Mouse (Mus musculus): ENCODE measurements around the gene Rin2.

The Rin2 gene

DNA sequence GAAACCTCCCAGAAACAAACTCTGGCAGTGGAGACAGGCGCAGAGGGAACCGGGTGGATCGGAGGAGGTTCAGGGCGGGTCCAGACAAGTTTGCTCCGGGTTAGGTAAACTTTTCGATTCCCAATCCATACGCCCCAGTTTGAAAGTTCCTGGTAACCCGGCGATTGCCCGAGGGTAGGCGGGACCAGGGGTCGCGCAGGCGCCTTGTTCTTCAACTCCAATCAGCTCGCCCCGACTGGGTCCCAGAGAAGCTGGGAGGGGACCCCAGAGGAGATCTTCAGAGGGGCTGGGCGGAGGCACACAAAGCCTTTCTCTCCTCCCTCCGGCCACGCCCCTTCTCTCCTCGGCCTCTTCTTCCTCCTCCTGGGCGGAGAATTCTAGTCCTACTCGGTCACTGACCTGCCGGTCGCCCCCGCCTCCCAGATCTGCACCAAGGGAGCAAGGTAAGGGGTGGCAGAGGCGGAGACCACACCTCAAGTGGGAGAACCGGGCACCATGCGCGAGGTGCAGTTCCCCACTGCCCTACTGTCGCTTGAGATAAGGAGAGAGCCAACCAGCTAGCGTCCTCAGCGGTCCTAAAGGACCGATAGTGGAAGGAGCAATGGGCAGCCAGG lies at the start of gene Rin2:
Gene Rin2, plus strand, starts transcription at position 74 of the 614 bp plus-strand sequence.
- DNase-seq (ENCODE audit: low spot score), result no peak

GRCm38 (mm10) chr2:145631123-145631798 lies 43.8 kb upstream of the Rin2 start:
- DNase-seq (ENCODE audit: low spot score), result no peak

GRCm38 (mm10) chr2:145631799-145632174 lies 43.2 kb upstream of the Rin2 start:
- no peak for DNase-seq (ENCODE audit: low spot score)

GRCm38 (mm10) chr2:145633811-145634210 lies 41.2 kb upstream of the Rin2 start:
- DNase-seq (ENCODE audit: low spot score), result no peak

GRCm38 (mm10) chr2:145640255-145640984 lies 34.6 kb upstream of the Rin2 start:
- DNase-seq (ENCODE audit: low spot score), result no peak

GRCm38 (mm10) chr2:145655373-145655960 lies 19.5 kb upstream of the Rin2 start:
- DNase-seq (ENCODE audit: low spot score), result no peak

DNA sequence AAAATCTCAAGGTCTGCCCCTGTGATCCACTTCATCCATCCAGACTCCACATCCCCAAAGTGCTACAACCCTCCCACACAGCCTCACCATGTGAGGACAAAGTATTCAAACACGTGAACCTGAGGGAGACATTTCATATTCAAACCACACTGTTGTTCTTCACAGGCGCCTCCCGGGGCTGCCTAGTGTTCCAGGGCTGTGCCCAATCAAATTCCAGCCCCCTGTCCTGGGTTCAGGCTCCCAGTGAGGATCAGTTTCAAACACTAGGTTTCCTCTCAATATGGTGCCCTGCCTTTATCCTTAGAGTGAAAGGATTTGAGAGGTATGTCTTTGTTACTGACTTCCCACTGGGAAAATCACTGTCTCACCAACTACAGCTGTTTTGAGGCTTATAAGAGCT lies 18.9 kb upstream of the Rin2 start:
- no peak for DNase-seq (ENCODE audit: low spot score)

- no peak for DNase-seq (ENCODE audit: low spot score)
These were observed 18.3 kb upstream of the Rin2 start for GRCm38 (mm10) chr2:145656716-145657115.

- DNase-seq (ENCODE audit: low spot score), result no peak
These were observed 13.8 kb upstream of the Rin2 start for GRCm38 (mm10) chr2:145661242-145661641.

DNA sequence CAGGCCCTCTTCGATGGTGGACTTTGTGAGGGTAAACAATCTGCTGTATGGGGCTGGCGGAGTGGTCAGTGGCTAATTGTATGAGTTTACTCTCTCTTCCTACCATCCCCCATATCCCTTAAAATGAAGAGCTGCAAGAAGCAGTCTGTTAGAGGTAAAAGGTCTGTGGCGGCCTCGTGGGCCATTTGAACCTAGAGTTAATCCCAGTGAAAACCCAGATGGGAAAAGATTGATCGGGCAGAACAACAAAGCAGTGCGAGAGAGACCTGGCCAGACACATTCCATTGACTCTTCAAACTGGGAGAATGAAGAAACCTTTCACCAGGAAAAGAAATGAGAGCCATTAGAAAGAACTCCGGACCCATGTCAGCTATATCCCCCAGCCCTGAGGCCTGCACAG lies 11.1 kb upstream of the Rin2 start:
- DNase-seq (ENCODE audit: low spot score), result no peak

GRCm38 (mm10) chr2:145664311-145664710 lies 10.7 kb upstream of the Rin2 start:
- no peak for DNase-seq (ENCODE audit: low spot score)

DNA sequence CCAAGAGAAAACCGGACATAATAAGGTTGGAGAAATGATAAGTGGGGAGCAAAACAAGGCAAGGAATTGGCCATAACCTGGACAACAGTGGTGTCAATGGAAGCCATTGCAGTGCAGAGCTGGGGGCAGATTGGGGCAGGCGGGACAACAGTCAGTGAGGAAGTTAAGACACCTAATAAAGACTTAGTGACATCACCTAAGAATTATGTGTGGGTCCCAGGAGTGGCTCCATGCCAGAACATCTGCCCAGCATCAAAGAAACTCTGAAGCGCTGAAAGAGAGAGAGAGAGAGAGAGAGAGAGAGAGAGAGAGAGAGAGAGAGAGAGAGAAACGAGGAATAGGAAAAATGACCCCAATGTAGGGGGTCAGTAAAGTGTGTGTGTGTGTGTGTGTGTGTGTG lies 6.9 kb upstream of the Rin2 start:
- DNase-seq (ENCODE audit: low spot score), result no peak

DNA sequence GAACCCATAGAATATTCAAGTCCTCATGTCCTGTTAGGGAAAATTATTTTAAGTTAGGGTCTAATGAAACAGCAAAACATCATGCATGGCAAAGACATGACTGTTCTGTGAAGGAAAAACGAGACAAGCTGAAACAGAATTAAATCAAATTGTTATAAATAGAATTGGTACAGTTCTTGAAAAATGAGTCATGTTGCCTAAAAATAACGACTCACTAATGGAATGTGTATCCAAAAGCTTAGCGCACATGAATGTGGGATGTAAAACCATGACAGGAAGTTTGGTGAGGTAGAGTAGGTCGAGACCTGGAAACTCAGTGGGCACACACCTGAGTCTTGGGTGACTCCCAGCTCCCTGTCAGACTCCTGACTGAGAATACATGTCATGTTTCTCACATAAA lies 4.9 kb upstream of the Rin2 start:
- DNase-seq (ENCODE audit: low spot score), result no peak

DNA sequence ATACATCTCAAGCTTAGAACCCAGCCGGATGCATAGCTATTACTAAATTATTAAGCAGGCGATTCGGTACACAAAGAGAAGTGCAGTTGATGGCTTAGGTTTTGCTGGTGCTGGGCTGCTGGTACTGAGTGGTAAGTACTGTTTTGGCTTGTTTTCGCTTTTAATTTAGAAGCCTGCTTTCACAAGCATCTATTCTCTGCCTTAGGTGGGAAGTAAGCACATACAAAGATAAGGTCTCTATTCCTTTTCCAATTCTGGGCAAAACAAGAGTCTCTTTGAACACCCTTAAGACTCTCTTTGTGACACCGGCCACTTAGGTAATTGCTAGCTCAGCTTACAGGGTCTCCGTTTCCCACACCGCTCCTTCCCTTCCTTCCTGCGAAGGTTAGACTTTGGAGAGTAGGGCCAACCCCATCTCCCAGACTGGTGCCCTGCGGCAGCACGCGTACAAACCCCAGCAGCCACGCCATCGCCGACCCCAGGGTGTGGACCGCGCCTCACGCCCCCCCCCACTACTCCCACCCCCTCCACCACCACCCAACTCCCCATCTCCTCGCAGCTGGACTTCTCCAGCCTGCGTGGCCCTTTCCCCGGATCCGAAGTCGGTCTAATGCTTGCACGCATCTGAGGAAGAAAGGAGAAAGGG lies 396 bp upstream of the Rin2 start:
- no peak for DNase-seq (ENCODE audit: low spot score)

- DNase-seq (ENCODE audit: low spot score), result no peak
These were observed 935 bp downstream of the Rin2 start for GRCm38 (mm10) chr2:145675756-145676543.

DNA sequence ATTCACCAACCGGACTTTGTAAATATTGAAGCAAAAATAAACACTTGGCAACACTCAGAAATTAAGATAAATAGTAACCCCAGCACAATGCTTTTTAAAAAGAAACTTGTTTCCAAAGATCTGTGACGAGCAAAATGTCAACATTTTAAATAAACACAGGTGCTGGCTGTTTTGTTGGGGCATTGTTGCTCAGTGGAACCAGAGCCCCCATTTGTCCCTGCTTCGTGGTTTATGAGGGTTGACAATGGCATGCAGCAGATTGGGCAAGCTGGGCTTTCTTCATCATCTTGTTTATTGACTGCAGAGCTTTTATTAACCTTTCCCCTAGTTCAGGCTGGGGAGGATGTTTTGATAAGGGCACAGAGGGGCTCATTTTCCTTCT lies 1.5 kb downstream of the Rin2 start:
- no peak for DNase-seq (ENCODE audit: low spot score)

- DNase-seq (ENCODE audit: low spot score), result no peak
These were observed 1.9 kb downstream of the Rin2 start for GRCm38 (mm10) chr2:145676936-145677335.

DNA sequence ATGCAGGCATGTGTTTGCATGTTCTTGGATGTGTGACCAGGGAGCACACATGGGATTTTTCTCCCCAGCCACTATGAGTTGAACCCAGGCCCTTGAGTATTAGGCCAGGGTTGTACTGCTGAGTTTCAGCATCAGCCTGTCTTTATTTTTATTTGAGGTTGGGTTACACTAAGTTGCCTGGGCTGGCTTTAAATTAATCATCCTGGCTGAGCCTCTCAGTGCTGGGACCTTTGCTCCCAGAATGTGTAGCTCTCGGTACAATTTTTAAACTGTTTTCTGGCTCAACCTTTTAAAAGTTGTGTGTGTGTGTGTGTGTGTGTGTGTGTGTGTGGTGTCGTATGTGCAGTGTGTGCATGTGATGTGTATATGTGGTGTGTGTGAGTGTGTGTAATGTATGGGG lies 5.1 kb downstream of the Rin2 start:
- DNase-seq (ENCODE audit: low spot score), result no peak

DNA sequence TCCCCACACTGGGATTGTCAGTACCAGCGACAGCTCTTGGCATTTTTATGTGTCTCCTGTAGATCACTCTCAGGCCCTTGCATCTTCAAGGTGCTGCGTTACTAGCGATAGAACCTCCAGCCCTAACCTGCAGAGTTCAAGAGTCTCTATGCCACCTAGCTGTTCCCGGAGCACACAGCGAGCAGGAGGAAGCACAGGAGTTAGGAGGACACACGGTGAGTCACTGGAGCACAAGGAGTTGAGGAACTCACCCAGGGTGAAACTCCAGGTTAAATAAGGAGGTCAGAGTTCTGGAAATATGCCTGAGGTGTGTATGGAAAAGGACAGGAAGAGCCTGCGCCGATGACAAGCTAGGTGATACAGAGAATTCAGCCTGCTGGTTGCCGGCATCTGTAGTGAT lies 5.7 kb downstream of the Rin2 start:
- no peak for DNase-seq (ENCODE audit: low spot score)

GRCm38 (mm10) chr2:145681626-145682025 lies 6.6 kb downstream of the Rin2 start:
- DNase-seq (ENCODE audit: low spot score), result no peak

DNA sequence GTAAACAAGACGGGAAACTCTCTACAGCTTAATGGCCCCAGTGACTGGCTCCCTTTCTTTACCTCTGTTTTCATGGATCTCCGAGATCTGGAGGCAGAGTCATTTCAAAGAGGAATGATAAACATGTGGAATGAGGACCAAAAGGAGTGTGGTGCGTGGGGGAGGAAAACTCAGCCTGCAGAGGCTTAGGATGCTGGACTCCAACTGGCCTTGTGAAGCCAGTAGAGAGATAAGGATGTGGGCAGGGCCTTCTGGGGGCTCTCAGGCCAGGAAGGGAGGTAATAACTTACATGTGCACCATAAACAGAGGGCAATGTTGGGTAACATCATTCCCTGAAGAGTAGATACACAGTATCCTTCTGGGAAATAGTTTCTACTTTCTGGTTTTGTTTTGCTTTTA lies 7.9 kb downstream of the Rin2 start:
- DNase-seq (ENCODE audit: low spot score), result no peak

DNA sequence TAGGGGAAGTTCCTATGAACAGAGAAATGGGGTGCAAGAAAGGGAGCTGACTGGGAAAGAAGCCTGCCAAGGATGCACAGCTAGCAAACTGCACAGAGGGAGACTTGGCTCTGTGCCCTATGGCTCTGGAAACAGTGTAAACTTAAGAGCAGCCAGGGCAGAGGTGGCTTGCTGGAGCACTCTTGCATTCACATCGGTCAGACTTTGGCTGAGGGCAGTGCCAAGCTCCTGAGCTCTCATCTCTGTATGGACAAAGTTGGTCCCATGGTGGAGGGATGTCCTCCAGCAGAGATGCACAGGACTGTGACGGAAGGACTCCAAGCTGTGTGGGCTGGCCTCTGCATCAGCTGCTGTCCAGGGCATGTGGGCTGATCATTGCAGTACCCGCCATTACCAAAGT lies 8.5 kb downstream of the Rin2 start:
- no peak for DNase-seq (ENCODE audit: low spot score)
